In the genomic region with DNA sequence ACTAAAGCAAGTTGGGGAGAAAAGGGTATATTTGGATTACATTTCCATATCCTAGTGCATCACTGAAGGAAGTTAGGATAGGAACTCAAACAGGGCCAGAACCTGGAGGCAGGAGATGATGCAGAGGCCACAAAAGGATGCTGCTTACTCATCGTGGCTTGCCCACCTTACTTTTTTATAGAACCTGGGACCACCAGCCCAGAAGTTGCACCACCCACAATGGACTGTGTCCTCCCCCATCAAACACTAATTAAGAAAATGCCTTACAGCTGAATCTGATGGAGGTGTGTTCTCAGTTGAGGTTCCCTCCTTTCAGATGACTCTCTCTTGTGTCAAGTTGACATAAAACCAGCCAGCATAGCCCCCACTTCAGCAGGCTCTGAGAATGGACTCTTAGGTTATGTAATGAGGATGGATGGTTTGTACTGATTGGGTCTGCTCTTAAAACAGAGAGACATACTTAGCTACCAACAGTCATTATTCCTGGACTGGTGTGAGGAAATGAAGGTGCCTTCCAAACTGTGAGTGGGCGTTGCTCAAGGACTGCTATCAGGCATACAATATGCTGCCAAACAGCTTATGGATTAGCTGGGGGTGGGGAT, we compare ENCODE assay signal across 28 mouse cellular contexts.
"Had no signal": no experiment of that assay in that cellular context is flagged by ENCODE, and none has a peak within 500 bp of the region (broad histone marks: within the 10 kb centered on the region; RNA-seq: fewer than 3 reads in every experiment).

No protein-coding gene starts in this region.

- DNase-seq: gastrocnemius, adult 2 months; gastrocnemius, postnatal 10 days; gastrocnemius, postnatal 25 days; heart, adult 2 months; heart, postnatal 14 days; heart, postnatal 4 days; kidney, adult 18-20 months; kidney, adult 8-10 months; kidney, postnatal 10 days; kidney, postnatal 25 days; kidney, postnatal 4 days; layer of hippocampus, postnatal 36 days; left cerebral cortex, postnatal 4 days had no signal

- H3K9ac ChIP-seq: heart, embryonic 13.5 days; heart, embryonic 15.5 days; hindbrain, embryonic 12.5 days; hindbrain, embryonic 14.5 days; intestine, embryonic 15.5 days; limb, embryonic 13.5 days; limb, embryonic 15.5 days; liver, embryonic 12.5 days; liver, embryonic 14.5 days had no signal

- H3K4me3 ChIP-seq: gastrocnemius, adult 2 months; heart, adult 2 months; heart, embryonic 13.5 days; heart, embryonic 15.5 days; hindbrain, embryonic 10.5 days; hindbrain, embryonic 12.5 days; intestine, embryonic 15.5 days; layer of hippocampus, adult 2 months; limb, embryonic 13.5 days; limb, embryonic 15.5 days; liver, embryonic 12.5 days had no signal

- H3K36me3 ChIP-seq: heart, embryonic 13.5 days; heart, embryonic 15.5 days; hindbrain, embryonic 10.5 days; hindbrain, embryonic 12.5 days; intestine, embryonic 15.5 days; limb, embryonic 13.5 days; limb, embryonic 15.5 days; liver, embryonic 12.5 days had no signal

- ATAC-seq: hindbrain, embryonic 16.5 days; inflammation-experienced regulatory T-cells, adult 6 months; intestine, embryonic 15.5 days; intestine, postnatal 0 days; liver, embryonic 12.5 days had no signal

- H3K4me1 ChIP-seq: intestine, embryonic 15.5 days; limb, embryonic 15.5 days had no signal

- H3K27ac ChIP-seq: gastrocnemius, adult 2 months; heart, adult 2 months; heart, embryonic 13.5 days; heart, embryonic 15.5 days; hindbrain, embryonic 10.5 days; hindbrain, embryonic 12.5 days; hindbrain, embryonic 14.5 days; intestine, embryonic 15.5 days; layer of hippocampus, adult 2 months; limb, embryonic 13.5 days; limb, embryonic 15.5 days; liver, embryonic 12.5 days; liver, embryonic 14.5 days had no signal

- H3K9me3 ChIP-seq: heart, embryonic 13.5 days; heart, embryonic 15.5 days; hindbrain, embryonic 10.5 days; hindbrain, embryonic 12.5 days; intestine, embryonic 15.5 days; limb, embryonic 13.5 days; limb, embryonic 15.5 days; liver, embryonic 12.5 days had no signal

- H3K4me2 ChIP-seq: heart, embryonic 11.5 days; heart, embryonic 13.5 days; heart, embryonic 15.5 days; hindbrain, embryonic 12.5 days; hindbrain, embryonic 14.5 days; intestine, embryonic 15.5 days; limb, embryonic 13.5 days; limb, embryonic 15.5 days; liver, embryonic 12.5 days had no signal

- H3K27me3 ChIP-seq: heart, embryonic 13.5 days; heart, embryonic 15.5 days; hindbrain, embryonic 12.5 days; intestine, embryonic 15.5 days; limb, embryonic 13.5 days; limb, embryonic 15.5 days had no signal
